Comparison of ENCODE assay signal across 19 mouse cellular contexts in genomic region chr15:87045971-87046370, GRCm38 (mm10).
"Had no signal": no experiment of that assay in that cellular context is flagged by ENCODE, and none has a peak within 500 bp of the region (broad histone marks: within the 10 kb centered on the region; RNA-seq: fewer than 3 reads in every experiment).

No protein-coding gene starts in this region.

- H3K4me3 ChIP-seq: lung, embryonic 15.5 days; megakaryocyte, embryonic 14.5 days; midbrain, embryonic 13.5 days; midbrain, embryonic 15.5 days; neural tube, embryonic 12.5 days; stomach, embryonic 15.5 days had no signal

- H3K4me2 ChIP-seq: lung, embryonic 15.5 days; midbrain, embryonic 11.5 days; midbrain, embryonic 13.5 days; midbrain, embryonic 15.5 days; neural tube, embryonic 12.5 days; stomach, embryonic 15.5 days had no signal

- H3K9me3 ChIP-seq: lung, embryonic 15.5 days; midbrain, embryonic 13.5 days; midbrain, embryonic 15.5 days; neural tube, embryonic 12.5 days; stomach, embryonic 15.5 days had no signal

- H3K9ac ChIP-seq: lung, embryonic 15.5 days; midbrain, embryonic 13.5 days; midbrain, embryonic 15.5 days; neural tube, embryonic 12.5 days; stomach, embryonic 15.5 days had no signal

- H3K4me1 ChIP-seq: lung, embryonic 15.5 days; megakaryocyte, embryonic 14.5 days; midbrain, embryonic 13.5 days; midbrain, embryonic 15.5 days; neural tube, embryonic 12.5 days; stomach, embryonic 15.5 days had no signal

- ATAC-seq: lung, postnatal 0 days; midbrain, embryonic 13.5 days; midbrain, embryonic 15.5 days had no signal

- H3K36me3 ChIP-seq: lung, embryonic 15.5 days; midbrain, embryonic 13.5 days; midbrain, embryonic 15.5 days; neural tube, embryonic 12.5 days; stomach, embryonic 15.5 days had no signal

- H3K27me3 ChIP-seq: lung, embryonic 15.5 days; megakaryocyte, embryonic 14.5 days; midbrain, embryonic 13.5 days; midbrain, embryonic 15.5 days; neural tube, embryonic 12.5 days; stomach, embryonic 15.5 days had no signal

- H3K27ac ChIP-seq: lung, embryonic 15.5 days; macrophage; midbrain, embryonic 13.5 days; midbrain, embryonic 15.5 days; neural tube, embryonic 12.5 days; stomach, embryonic 15.5 days; stomach, postnatal 0 days had no signal

- DNase-seq: lung, adult 2 months; lung, postnatal 14 days; lung, postnatal 36 days; right cerebral cortex, postnatal 14 days; right cerebral cortex, postnatal 4 days; spleen, adult 18-20 months; thymus, adult 2 months; thymus, postnatal 25 days; thymus, postnatal 4 days had no signal
